Mouse (Mus musculus): ENCODE data around the gene Ykt6. TPM values are rescaled to one million over a fixed set of nuclear protein-coding genes. Genes with fewer than 3 reads are reported as not detected.
"Not testable (repeated sequence)": the region's sequence is repeated elsewhere in the genome, so short reads cannot be mapped to it uniquely, and the experiment has no call there.

The Ykt6 gene
- polyA plus RNA-seq, 1 experiment from 2014 or later = 52.8 TPM

- no peak for ATAC-seq (ENCODE audit: insufficient number of reproducible peaks, insufficient read depth, low FRiP score, low TSS enrichment, low read depth)
- 90% methylated on average over 4 of the region's 4 CpGs for WGBS
- Histone ChIP-seq H3K27me3 (0 out of 2 replicates have a peak, but pooled peaks cover 7% of the 10 kb centered on the region), H3K4me2 (no peak overlapping the region), H3K4me3 (replicated peaks) (no peak overlapping the region), H3K9ac (replicated peaks) (no peak overlapping the region), H3K36me3 (no peaks in the 10 kb centered on the region), H3K9me3 (no peaks in the 10 kb centered on the region), H3K27ac (no peak overlapping the region), H3K4me1 (replicated peaks) (no peaks in the 10 kb centered on the region)
These were observed 35.9 kb upstream of the Ykt6 start for GRCm38 (mm10) chr11:5919606-5920005.

- ATAC-seq (ENCODE audit: insufficient number of reproducible peaks, insufficient read depth, low FRiP score, low TSS enrichment, low read depth) = no peak
- H3K9me3 ChIP-seq = no peaks in the 10 kb centered on the region
- H3K9ac ChIP-seq (replicated peaks) = no peak overlapping the region
- 38% methylated on average over 17 of the region's 17 CpGs for WGBS
- H3K4me3 ChIP-seq (replicated peaks) = no peak overlapping the region
- H3K27ac ChIP-seq = no peak overlapping the region
- no peaks in the 10 kb centered on the region for H3K4me1 ChIP-seq (replicated peaks)
- H3K27me3 ChIP-seq = 0 out of 2 replicates have a peak, but pooled peaks cover 7% of the 10 kb centered on the region
- H3K36me3 ChIP-seq = no peaks in the 10 kb centered on the region
- no peak overlapping the region for H3K4me2 ChIP-seq
These were observed 35.1 kb upstream of the Ykt6 start for GRCm38 (mm10) chr11:5920323-5920960.

GRCm38 (mm10) chr11:5924699-5925098 is 30.8 kb upstream of the Ykt6 start:
- Histone ChIP-seq H3K36me3 (no peaks in the 10 kb centered on the region), H3K27ac (no peak overlapping the region), H3K9me3 (no peaks in the 10 kb centered on the region), H3K4me1 (replicated peaks) (no peaks in the 10 kb centered on the region), H3K4me2 (no peak overlapping the region), H3K27me3 (no peaks in the 10 kb centered on the region), H3K4me3 (replicated peaks) (no peak overlapping the region), H3K9ac (replicated peaks) (no peak overlapping the region)
- no peak for ATAC-seq (ENCODE audit: insufficient number of reproducible peaks, insufficient read depth, low FRiP score, low TSS enrichment, low read depth)
- WGBS = 47% methylated on average over 8 of the region's 8 CpGs

GRCm38 (mm10) chr11:5926696-5927220 is 28.7 kb upstream of the Ykt6 start:
- Histone ChIP-seq H3K27me3 (no peaks in the 10 kb centered on the region), H3K36me3 (no peaks in the 10 kb centered on the region), H3K4me1 (replicated peaks) (no peaks in the 10 kb centered on the region), H3K9me3 (no peaks in the 10 kb centered on the region), H3K4me3 (replicated peaks) (no peak overlapping the region), H3K27ac (no peak overlapping the region), H3K9ac (replicated peaks) (no peak overlapping the region), H3K4me2 (no peak overlapping the region)
- ATAC-seq (ENCODE audit: insufficient number of reproducible peaks, insufficient read depth, low FRiP score, low TSS enrichment, low read depth) = no peak
- WGBS = 87% methylated on average over 3 of the region's 3 CpGs

- Histone ChIP-seq H3K27me3 (no peaks in the 10 kb centered on the region), H3K36me3 (no peaks in the 10 kb centered on the region), H3K4me1 (replicated peaks) (no peaks in the 10 kb centered on the region), H3K9me3 (peaks cover 11% of the 10 kb centered on the region; the same call in 1 of the 2 replicates), H3K4me3 (replicated peaks) (no peak overlapping the region), H3K9ac (replicated peaks) (no peak overlapping the region), H3K27ac (no peak overlapping the region), H3K4me2 (no peak overlapping the region)
- no peak for ATAC-seq (ENCODE audit: insufficient number of reproducible peaks, insufficient read depth, low FRiP score, low TSS enrichment, low read depth)
- WGBS = 57% methylated on average over 1 of the region's 1 CpGs
These were observed 24.9 kb upstream of the Ykt6 start for GRCm38 (mm10) chr11:5930578-5930977.

GRCm38 (mm10) chr11:5931947-5932346 is 23.5 kb upstream of the Ykt6 start:
- not testable (repeated sequence) for H3K36me3 ChIP-seq; H3K4me1 ChIP-seq (replicated peaks); H3K27ac ChIP-seq; H3K4me3 ChIP-seq (replicated peaks); ATAC-seq (ENCODE audit: insufficient number of reproducible peaks, insufficient read depth, low FRiP score, low TSS enrichment, low read depth); H3K27me3 ChIP-seq; H3K9ac ChIP-seq (replicated peaks); H3K4me2 ChIP-seq
- WGBS = 85% methylated on average over 6 of the region's 6 CpGs
- H3K9me3 ChIP-seq = peaks cover 11% of the 10 kb centered on the region; the same call in 1 of the 2 replicates

GRCm38 (mm10) chr11:5934531-5934930 is 21.0 kb upstream of the Ykt6 start:
- H3K9ac ChIP-seq (replicated peaks); H3K4me2 ChIP-seq; ATAC-seq (ENCODE audit: insufficient number of reproducible peaks, insufficient read depth, low FRiP score, low TSS enrichment, low read depth); H3K36me3 ChIP-seq; H3K27ac ChIP-seq; H3K4me1 ChIP-seq (replicated peaks); H3K4me3 ChIP-seq (replicated peaks); H3K27me3 ChIP-seq: not testable (repeated sequence)
- H3K9me3 ChIP-seq = peaks cover 11% of the 10 kb centered on the region; the same call in 1 of the 2 replicates
- WGBS = 92% methylated on average over 11 of the region's 11 CpGs

GRCm38 (mm10) chr11:5942966-5943365 is 12.5 kb upstream of the Ykt6 start:
- WGBS = 65% methylated on average over 6 of the region's 6 CpGs
- Histone ChIP-seq H3K27ac (no peak overlapping the region), H3K36me3 (no peaks in the 10 kb centered on the region), H3K27me3 (no peaks in the 10 kb centered on the region), H3K9ac (replicated peaks) (no peak overlapping the region), H3K4me1 (replicated peaks) (peaks cover 3% of the 10 kb centered on the region; the same call in 1 of the 2 replicates), H3K9me3 (no peaks in the 10 kb centered on the region), H3K4me3 (replicated peaks) (no peak overlapping the region), H3K4me2 (no peak overlapping the region)
- ATAC-seq (ENCODE audit: insufficient number of reproducible peaks, insufficient read depth, low FRiP score, low TSS enrichment, low read depth) = no peak

- Histone ChIP-seq H3K9me3 (no peaks in the 10 kb centered on the region), H3K36me3 (no peaks in the 10 kb centered on the region), H3K9ac (replicated peaks) (no peak overlapping the region), H3K27ac (no peak overlapping the region), H3K4me2 (no peak overlapping the region), H3K4me1 (replicated peaks) (peaks cover 16% of the 10 kb centered on the region), H3K27me3 (no peaks in the 10 kb centered on the region), H3K4me3 (replicated peaks) (no peak overlapping the region)
- ATAC-seq (ENCODE audit: insufficient number of reproducible peaks, insufficient read depth, low FRiP score, low TSS enrichment, low read depth) = no peak
- 77% methylated on average over 2 of the region's 2 CpGs for WGBS
These were observed 10.4 kb upstream of the Ykt6 start for GRCm38 (mm10) chr11:5945096-5945495.

- no peak for ATAC-seq (ENCODE audit: insufficient number of reproducible peaks, insufficient read depth, low FRiP score, low TSS enrichment, low read depth)
- Histone ChIP-seq H3K27ac (0 out of 2 replicates have a peak overlapping the region, but pooled peaks have one; percentile 35), H3K4me3 (replicated peaks) (no peak overlapping the region), H3K9ac (replicated peaks) (no peak overlapping the region), H3K4me2 (no peak overlapping the region), H3K36me3 (no peaks in the 10 kb centered on the region), H3K27me3 (no peaks in the 10 kb centered on the region), H3K9me3 (no peaks in the 10 kb centered on the region), H3K4me1 (replicated peaks) (peaks cover 16% of the 10 kb centered on the region)
- WGBS = 45% methylated on average over 4 of the region's 4 CpGs
These were observed 7.7 kb upstream of the Ykt6 start for GRCm38 (mm10) chr11:5947796-5948195.

GRCm38 (mm10) chr11:5948546-5949250 is 6.8 kb upstream of the Ykt6 start:
- H3K36me3 ChIP-seq = no peaks in the 10 kb centered on the region
- H3K27me3 ChIP-seq = no peaks in the 10 kb centered on the region
- no peaks in the 10 kb centered on the region for H3K9me3 ChIP-seq
- H3K9ac ChIP-seq (replicated peaks) = peak overlapping the region; percentile 27; the same call in 1 of the 2 replicates
- peaks cover 16% of the 10 kb centered on the region for H3K4me1 ChIP-seq (replicated peaks)
- no peak overlapping the region for H3K4me3 ChIP-seq (replicated peaks)
- H3K4me2 ChIP-seq = no peak overlapping the region
- 34% methylated on average over 10 of the region's 10 CpGs for WGBS
- ATAC-seq (ENCODE audit: insufficient number of reproducible peaks, insufficient read depth, low FRiP score, low TSS enrichment, low read depth) = no peak
- H3K27ac ChIP-seq = peak overlapping the region; percentile 60
